Mouse (Mus musculus): ENCODE results near the gene Pard3.

DNA sequence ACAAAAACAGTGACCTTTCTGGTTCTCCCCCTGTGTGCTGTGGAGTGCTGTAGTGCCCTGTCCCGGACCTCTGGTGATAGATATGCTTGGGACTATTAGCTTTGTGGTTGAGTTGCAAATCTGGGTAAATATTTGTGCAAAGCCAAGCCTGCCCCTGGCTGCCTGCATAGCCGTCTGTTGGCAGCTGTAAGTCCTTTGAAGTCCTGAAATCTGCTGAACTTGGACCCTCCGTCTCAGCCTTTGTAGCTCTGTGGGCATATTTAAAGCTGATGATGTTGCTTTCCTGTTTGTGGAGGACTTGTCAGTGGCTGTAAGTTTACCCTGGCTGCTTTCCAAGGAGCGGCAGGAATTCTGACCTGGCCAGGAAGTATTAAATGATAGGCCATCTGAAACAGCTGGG lies 120.3 kb downstream of the Pard3 start:
- TF ChIP-seq CTCF (IDR thresholded peaks at IDR 0.05; ENCODE audit: insufficient read depth, low read depth, low read length) = no peak
- no peak for TF ChIP-seq POLR2A (IDR thresholded peaks at IDR 0.05; ENCODE audit: insufficient read depth, low read depth, low read length)
